Mouse (Mus musculus) cerebellum, postnatal 10 days (tissue): ENCODE measurements at regions not wholly inside any gene's neighbourhood (a gene's known extent, or its start where the extent isn't known, plus 50 kb on each side); places are given as distances from the start of the nearest gene placed in this dataset.

Experiments
- DNase-seq, 2 experiments: peaks; one replicate each; pipeline ENCODE4 v3.0.0; 2021; ENCODE audit warnings: mixed read lengths in 2 of 2

DNA sequence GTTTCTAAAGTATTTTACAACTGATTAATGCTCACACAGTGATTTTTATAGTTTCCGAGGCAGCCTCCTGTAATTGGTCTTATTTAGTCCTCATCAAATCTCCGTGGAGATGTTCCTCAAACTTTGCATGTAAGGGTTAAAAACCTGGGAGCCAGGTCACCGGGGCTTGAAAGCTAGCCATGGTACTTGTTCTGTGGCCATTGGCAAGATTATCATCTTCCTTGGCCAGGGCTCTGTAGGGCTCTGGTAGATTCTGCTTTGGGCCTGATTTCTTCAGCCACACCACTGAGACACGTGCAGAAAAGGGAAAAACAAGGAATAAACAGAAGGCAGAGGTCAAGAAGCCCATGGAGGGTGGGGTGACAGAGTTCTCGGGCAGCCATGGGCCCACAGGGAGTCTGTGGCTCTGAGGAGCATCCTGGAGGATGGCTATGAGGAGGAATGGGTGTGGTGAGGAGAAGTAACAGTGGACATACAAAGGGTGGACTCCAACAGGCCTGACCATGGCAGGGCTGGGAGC lies 50.7 kb upstream of the Eps8l3 start:
- DNase-seq: peak; percentile 55 to 66

DNA sequence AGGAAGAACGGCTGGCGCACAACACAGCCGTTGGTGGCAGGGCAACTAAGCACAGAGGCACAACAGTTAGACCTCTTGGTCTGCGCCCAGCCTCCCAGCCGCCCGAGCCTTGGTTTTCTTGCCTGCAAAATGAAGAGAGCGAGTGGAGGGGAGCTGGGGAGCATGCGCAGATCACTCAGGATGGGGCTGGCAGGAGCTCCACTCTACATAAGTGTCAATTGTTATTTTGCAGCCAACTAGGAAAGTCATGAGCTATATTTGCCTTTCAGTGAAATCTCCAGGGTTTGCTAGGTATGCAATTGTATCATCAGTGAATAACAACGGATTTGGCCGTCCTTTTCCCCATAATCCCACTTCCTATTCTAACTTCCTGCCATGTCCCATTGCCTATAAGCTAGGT lies 51.6 kb upstream of the Eps8l3 start:
- peak; percentile 28 to 45 for DNase-seq

- no peak for DNase-seq
Measured at GRCm38 (mm10) chr3:107824378-107824777, 52.7 kb upstream of the Eps8l3 start.

GRCm38 (mm10) chr3:107823655-107824266 lies 53.3 kb upstream of the Eps8l3 start:
- DNase-seq: peak; percentile 46 to 70

GRCm38 (mm10) chr3:107823177-107823576 lies 53.9 kb upstream of the Eps8l3 start:
- no peak for DNase-seq

- DNase-seq: no peak
Measured at GRCm38 (mm10) chr3:107822499-107822898, 54.5 kb upstream of the Eps8l3 start.

DNA sequence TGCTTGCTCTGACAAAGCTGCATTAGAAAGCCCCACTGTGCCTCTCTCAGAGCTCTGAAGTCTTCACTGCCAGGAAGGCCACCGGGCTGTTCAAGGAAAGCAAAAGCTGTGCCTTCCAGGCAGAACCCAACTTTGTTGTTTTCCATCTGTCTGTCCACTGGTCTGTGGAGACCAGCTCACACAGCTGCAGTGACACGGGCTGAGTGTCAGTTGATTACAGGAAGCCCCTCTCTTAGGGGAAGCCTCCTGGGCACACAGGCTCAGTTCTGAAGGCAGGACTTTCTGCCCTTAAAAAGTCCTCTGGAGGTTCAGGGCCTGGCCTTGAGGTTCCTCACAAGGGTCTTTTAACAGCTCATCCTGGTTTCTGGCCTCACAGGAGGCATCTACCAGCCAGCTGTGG lies 55.1 kb upstream of the Eps8l3 start:
- DNase-seq: no peak

DNA sequence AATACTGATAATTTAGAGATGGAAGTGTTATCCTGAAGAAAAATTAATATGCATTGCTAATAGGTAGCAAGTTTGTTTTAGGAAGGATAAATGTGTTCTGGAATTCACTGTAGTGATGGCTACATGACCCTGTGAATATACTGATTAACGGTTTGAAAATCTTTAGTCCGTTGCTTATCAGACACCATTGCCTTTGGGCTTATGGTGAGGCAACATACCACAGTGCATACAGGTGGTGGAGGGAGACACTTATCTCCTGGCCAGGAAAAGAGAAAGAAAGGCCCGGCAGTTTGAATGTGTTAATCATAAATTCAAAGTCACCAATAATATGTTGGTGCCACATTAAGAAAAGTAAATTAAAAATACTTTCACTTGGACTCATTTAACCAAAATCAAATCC lies 57.4 kb upstream of the Eps8l3 start:
- DNase-seq: no peak

DNA sequence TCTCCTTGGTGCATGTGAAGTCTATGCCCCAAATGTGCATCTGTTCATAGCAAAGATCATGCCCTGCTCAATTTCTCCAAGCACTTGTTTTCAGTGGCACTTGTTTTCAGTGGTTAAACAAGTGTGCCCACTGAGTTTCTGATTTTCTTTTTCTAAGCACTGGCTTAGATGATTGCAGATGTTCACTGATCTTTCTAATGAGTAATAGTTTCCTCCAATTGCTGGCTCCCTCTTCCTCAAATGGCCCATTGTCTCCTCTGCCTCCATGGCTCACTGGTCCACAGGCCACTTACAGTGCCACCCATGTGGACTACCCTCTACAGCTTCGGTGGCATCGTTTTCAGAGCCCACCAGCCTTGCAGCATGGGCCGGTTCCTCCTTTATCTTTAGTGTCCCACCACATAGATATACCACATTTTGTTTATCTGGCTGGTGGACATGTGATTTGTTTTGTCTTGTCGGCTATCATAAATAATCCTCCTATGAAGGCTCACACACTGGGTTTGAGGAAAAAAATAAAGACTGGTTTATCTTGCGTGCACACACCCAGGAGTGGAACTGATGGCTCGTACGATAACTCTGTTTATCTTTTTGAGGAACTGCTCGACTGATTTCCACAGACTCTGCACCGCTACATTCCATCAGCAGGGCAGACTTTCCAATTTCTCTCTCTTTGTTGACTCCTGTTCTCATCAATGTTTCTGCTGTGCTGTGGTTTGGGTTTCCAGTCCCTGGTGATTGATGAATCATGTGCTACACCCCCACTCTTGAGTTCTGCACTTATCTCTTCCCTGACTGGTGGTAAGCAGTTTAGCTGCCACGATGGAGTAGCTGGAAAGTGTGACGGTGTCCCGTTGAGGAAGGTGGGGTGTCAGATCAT lies 58.2 kb upstream of the Eps8l3 start:
- DNase-seq: no peak

GRCm38 (mm10) chr3:107816031-107816430 lies 55.8 kb upstream of the Csf1 start:
- no peak for DNase-seq

DNA sequence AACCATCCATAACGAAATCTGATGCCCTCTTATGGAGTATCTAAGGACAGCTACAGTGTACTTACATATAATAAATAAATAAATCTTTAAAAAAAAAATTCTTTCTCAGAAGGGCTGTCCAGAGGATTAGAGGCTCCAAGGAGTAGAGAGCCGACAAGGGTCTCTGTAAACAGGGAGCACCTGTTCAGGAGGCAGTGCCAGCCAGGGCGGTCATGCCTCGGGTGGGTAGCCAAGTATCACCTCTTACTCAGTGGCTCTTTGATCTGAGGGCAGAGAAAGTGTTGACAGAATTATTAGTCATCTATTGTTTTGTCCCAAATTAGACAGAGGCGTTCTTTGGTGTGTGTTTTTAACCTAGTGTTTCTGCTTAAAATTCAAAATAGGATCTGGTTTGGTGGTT lies 54.0 kb upstream of the Csf1 start:
- no peak for DNase-seq

- no peak for DNase-seq
Measured at GRCm38 (mm10) chr3:107812885-107813284, 52.6 kb upstream of the Csf1 start.

DNA sequence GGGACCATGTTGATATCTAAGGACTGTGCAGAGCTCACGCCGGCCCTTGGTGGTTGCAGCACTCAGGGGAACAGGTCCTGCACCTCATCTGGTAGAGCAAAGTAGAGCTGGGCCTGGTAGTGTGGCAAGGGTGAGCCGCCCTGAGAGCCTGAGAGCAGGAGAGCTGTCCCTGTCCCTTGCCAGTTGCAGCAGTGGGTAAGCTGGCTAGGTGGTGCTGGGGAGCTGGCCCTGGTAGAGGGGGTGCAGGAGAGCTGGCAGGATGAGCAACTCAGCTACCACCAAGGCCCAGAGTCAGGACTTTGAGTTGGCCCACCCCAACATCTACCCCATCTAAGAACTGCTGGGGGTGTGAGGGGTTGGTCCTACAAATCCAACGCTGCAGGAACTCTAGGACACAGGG lies 52.1 kb upstream of the Csf1 start:
- no peak for DNase-seq

GRCm38 (mm10) chr3:107810452-107811050 lies 50.3 kb upstream of the Csf1 start:
- DNase-seq: no peak
